Mouse (Mus musculus): ENCODE results near the gene Elovl5. TPM values are rescaled to one million over a fixed set of nuclear protein-coding genes. Genes with fewer than 3 reads are reported as not detected.

The Elovl5 gene
- total RNA-seq, 2 experiments from 2014 or later = 189 to 306 TPM

DNA sequence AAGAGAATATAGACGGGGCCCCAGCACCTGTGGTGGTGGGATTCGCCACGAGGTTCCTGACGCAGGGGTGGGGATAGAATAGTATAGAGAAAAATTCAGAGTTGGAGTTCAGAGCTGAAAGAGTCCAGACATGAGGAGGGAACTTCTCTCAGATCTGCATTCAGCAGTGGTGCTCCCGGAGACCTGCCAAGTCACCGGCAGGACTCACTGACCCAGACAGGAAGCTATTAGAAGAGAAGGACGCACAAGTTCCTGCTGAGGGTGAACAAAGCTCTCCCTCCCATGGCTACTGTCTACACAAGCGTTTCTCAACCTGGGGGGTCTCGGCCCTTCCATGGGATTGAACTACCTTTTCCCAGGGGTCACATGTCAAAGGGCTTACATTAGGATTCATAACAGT, 78.1 kb downstream of the Elovl5 start:
- DNase-seq = no peak

DNA sequence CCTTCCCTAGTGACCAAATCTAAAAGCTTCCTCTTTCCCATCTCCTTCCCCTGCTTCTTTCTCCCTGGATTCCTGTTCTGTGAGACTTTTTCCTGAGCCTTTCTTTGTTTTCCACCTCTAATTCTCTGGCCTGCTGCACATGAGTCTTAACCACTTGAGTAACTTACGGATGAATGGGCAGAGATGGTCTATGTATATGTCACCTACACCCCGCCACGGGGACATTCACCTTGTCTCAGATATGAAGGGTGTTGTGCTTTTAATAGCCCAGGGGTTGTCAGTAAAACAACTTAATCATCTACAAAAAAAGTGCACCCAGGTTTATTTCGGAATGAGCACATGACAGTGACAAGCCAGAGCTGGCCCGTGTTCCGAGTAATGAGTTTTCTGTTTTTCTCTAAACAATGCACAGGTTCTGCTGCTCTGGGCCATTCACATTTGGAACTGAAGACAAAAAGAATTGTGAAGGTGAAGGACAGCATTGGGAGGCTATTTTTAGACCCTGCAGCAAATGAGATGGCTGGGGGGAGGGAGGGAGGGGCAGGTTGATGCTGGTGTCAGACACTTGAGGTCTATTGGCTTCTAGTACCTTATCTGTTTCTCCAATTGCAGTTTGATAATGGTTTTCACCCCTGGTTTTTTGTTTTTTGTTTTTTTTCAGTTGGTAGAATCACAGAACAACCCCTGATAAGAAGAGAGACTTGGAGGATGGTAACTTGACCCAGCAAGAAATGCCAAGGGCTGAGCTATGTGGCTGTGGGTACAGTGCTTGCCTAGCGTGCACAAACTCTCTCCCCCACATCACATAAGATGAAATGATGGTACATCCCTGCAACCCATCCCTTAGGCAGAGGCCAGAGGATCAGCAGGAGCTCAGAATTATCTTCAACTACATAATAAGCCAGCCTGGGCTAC, 83.7 kb downstream of the Elovl5 start:
- no peak for DNase-seq

DNA sequence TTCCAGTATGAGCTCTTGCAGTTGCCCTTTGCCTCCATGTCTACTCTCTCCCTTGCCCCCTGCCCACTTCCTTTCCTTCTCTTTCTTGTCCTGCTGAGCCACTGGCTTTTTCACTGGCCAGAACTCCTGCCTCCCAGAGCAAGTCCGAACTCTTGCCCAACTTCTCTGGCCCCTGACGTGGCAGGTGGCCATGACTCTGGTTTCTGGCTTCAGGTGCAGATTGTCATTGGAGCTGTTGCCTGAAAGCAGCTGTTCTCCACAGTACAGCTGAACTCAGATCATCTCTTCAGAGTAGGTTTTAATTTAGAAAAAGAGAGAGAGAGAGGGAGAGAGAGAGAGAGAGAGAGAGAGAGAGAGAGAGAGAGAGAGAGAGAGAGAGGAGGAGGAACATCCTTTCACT, 86.1 kb downstream of the Elovl5 start:
- DNase-seq = peak; percentile 58

DNA sequence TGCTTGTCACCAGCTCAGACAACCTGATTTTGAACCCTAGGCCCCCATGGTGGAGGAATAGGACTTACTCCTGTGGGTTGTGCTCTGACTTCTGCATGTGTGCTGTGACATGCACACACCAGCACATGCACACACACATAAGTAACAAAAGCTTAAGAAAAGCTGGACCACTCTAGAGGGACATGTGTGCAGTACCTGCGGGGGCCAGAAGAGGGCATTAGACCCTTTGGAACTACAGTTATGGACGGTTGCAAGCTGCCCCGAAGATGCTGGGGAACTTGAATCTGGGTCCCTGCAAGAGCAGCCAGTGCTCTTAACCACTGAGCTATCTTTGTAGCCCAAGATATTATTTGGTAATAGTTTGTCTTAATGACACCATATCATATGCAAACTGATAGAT, 88.3 kb downstream of the Elovl5 start:
- peak; percentile 48 for DNase-seq

DNA sequence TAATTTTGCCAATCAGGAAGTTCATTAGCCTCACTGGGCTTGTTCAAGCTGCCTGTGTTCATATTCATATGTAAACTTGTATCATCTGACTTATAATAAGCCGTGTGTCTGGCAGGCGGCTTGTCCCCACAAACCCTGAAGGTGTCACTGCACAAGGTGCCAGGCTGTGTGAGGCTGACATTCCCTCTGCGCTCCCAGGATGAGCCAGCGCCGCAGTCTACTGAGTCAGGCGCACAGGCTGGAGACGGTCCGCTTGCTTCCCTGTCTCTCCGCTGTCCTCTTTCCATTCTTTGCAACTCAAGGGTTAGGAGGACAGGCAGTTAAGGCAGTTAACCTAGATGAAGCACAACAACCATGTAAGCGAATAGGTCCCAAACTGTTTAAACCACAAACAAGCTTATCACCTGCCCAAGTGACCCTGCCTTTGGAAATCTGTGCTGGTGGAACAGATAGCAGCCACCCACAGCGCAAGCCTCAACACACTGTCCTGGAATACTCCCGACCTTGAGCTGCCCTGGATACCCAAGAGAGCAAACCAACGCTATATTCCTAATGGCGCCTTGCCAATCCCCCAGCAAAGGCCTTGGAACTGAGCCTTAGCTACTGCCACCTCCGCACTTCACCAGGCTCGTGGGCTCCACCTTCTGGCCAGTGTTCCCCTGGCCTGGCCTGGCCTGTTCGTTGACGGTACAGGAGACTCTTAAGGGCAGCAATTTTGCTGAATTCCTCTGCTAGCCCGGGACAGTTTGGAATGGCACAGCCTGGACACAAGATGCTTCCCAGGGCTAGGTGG, 89.2 kb downstream of the Elovl5 start:
- DNase-seq = peak; percentile 96

DNA sequence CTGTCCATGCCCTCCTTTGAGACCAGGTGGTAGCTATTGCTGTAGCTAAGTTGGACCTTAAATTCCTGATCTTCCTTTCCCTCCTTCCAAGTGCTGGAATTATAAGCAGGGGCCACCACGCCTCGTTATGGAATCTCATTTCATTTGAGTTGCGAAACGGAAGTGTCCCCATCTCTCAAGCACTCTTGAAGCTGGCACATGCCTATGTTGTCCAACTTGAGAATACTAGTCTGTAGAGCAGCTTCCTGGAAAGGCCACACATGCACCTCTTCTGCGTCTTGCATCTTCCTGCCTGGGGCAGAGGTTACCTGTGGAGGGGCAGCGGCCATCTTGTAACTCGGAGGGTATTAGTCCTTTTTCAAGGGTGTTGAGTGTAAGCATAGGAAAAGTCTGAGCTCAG, 92.2 kb downstream of the Elovl5 start:
- DNase-seq = no peak

DNA sequence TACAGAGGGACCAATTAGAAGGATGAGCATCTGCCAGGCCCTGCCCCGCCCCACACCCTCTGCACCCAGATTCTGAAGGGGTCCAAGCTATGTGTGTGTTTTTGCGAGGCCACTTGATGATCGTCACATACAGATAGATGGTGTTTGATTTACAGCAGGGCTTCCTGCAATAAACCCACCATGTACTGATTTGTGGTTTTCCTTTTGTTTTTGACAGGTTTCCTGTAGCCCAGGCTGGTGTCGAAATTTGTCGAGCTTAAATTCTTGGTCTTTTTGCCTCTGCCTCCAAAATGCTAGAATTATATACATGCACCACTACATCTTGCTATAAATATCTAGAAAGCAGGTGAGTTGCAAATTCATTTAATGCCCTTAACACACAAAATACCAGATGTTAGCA, 93.0 kb downstream of the Elovl5 start:
- no peak for DNase-seq

DNA sequence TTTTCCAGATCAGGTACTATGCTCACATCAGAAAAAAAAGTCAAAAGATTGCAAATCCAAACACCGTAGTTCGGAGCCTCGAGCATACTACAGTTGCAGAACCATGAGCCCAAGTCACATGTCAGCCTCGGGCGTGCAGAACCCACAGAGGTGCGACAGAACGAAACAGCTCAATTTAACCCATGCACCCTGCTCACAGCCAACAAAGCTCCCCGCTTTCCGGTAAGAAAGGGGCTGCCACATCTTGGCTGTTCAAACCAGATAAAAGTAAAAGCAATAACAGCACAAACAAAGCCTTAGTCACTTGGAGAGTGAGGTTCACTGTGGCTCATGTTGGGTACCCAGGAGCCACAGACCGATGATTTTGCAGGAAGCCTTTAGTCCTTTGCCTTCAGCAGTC, 93.5 kb downstream of the Elovl5 start:
- no peak for DNase-seq

DNA sequence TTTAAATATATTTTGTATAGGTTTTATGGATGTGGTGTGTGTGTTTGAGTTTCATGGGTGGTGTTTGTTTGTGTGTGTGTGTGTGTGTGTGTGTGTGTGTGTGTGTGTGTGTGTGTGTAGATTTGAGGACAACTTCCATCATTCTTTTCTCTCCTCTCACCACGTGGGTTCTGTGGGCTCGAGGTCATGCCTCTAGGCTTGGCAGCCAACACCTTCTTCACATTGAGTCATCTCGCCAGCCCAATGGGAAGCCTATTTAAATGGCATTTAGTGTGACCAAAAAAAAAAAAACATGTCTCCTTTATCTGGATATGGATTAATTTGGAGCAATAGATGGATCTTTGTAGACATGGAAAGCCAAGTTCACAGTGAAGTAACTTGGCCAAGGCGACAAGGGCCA, 94.9 kb downstream of the Elovl5 start:
- DNase-seq = no peak

DNA sequence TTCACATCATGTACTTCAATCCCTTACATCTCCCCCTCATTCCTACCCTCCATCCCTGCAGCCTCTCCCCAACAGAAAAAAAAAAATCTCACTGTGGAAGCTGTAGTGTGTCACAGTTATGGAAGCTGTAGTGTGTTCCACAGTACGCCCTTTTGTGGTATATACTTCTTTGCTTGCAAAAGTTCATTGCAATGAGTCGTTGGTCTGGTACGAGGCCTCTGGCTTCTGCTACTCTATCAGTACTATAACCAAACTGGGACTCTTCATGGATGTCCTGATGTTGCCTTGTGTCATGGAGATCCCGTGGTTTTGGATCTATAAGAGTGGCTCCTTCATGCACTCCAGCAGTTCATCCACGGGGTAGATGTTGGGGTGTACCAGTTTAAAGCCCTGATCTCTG, 95.5 kb downstream of the Elovl5 start:
- no peak for DNase-seq

DNA sequence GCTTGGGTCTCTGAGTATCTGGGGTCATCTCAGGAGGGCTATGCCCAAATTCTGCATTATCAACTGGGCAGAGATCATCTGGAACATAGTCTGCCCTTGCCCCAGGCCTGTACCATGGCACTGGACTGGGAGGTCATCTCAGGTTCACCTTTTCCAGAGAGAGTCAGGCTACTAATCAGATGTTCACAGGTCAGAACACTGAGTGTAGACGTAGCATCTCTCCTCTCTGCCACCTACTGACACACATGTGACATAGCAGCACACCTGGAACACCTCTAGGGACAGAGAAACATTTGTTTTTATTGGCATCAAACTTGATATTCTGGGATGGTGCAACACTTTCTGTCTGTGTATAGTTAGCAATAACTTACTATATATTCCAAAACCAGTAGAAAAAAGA, 96.6 kb downstream of the Elovl5 start:
- no peak for DNase-seq

DNA sequence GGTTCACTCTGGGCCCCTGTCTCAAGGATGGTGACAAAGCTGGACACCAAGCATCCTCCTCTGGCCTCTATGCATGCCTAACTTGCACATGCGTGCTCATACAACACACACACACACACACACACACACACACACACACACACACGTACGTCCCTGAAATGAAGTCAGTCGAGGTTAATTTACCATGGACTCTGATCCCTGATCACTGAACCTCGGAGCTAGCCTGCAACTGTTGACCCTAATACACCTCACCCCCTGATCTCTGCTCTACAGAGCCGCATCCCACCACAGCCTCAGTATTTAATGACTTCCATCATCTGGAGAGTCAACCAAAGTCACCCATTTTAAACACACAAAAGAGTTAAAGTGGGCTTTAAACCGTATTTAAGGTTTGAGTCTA, 98.7 kb downstream of the Elovl5 start:
- DNase-seq = no peak

DNA sequence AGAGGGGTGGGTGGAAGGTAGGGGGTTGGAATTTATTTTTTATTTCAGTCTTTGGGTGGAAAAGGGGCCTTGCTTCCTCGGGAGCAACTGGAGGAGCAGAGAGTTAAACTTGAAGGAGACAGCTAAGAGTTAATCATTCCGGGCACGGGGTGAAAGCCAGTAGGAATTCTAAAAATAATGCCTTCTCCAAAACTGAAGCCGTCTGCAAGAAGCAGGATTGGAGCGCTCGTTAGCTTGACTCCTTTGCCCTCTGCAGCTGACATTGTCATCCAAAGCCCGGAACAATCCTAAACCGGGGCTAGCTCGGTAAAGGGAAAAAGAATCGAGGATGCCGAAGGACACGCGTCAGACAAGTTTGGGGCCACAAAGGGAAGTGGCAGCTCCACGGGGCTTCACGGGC, 99.1 kb downstream of the Elovl5 start:
- no peak for DNase-seq

DNA sequence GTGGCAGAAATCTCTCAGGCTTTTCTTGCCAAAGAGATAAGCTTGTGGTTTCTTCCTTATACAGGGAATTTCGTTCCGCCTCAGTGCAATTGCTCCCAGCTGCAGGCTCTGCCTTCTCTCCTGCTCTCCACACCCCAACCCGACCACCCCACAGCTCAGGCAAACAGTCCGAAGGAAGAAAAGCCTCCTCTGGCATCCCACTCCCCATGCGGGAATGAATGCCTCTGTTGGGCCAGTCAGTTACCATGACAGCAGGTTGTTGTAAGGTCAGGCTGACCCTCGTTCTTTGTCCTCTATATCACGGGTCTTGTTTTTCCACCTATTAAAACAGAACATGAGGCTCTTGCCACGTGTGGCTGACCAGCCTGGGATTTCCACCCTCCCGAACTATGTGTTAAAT, 104.1 kb downstream of the Elovl5 start:
- no peak for DNase-seq

DNA sequence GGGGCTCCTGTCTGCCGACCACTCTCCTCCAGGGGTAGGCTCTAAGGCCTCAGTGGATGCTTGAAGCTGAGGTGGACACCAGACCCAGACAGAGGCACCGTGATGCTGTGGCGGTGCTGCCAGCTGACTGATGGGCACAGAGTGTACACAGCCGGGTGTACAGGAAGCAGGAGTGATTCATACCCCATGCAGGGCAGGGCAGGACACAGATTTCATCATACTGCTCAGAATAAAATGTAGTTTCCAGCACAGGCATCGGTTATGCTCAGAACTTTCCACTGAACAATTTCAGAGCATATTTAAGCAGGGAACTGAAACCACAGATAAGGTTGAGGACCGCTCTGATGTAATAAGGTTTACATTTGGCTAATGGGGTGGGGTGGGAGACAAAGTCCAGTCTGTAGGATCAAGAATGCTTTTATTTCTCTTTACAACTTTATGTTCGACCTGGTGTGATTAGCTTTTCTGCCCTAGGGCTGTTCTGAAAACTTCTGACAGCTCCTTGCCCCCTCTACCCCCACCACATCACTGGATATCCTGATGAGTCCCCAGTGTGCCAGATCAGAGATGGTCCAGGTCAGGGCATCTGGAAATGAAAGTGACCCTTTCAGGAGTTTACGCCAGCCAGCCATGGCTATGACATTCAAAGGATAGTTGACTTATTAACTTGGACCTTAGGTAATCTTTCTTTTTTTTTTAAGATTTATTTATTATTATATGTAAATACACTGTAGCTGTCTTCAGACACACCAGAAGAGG, 105.2 kb downstream of the Elovl5 start:
- peak; percentile 46 for DNase-seq

DNA sequence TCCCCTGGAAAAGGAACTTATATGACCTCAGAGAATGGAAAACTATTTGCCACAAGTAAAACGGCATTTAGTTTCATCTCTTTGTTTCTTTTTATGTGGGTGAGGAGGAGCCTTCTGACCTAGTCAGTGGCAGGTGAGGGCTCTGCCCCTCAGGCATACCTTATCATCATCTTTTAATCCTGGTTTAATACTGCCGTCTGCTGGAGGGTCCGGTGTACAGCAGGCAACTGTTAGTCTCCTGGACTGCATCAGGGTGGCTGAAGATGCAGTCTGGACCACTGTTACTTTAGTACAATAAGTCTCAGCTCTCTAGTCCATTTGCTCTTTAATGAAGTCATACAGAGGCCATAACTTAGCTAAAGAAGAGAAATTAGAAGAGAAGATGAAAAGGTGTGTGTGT, 107.7 kb downstream of the Elovl5 start:
- peak; percentile 73 for DNase-seq

DNA sequence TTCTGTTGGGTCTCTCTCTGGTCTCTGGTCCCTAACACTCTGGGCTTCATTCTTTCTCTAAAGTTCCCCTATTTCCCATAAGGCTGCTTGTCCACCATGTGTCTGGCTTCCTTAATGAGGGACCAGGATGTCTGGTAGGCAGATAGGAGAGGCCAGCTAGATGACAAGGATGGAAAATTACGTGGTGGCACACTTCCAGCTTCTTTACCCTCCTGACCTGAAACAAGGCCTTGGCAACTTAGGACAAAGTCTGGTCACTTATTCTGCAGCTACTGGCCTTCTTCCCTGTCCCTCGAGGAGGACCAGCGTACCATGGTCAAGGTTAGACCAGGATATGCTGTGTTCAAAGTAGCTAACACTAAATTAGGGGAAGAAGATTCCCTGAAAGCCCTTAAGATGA, 109.9 kb downstream of the Elovl5 start:
- DNase-seq = peak; percentile 67

DNA sequence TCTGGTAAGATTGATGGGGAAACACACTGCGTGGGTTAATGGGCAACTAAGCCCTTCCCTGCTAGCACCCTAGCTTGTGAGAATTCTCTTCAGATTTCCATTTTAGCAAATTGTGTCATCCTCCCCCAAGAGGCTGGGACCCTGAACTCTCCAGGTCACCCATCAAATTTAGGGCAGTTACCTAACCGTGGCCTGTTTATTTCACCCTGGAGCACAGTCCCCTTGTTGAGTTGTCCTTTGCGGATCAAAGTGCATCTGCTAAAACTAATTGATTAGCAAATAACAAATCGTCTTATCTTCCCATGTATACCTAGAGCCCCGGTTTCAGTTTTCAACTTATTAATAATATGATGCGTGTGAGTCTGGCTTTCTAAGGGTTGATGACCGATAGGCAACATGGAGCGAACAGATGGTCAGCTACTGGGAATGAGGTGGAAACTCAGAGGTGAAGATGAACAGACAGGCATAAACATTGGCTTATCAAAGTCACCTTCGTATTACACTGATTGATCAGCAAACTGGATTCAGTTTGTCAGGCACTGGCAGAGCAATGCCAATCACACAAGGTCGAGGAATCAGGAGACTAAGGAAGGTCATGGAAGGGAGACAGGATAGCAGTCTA, 113.8 kb downstream of the Elovl5 start:
- DNase-seq = no peak

DNA sequence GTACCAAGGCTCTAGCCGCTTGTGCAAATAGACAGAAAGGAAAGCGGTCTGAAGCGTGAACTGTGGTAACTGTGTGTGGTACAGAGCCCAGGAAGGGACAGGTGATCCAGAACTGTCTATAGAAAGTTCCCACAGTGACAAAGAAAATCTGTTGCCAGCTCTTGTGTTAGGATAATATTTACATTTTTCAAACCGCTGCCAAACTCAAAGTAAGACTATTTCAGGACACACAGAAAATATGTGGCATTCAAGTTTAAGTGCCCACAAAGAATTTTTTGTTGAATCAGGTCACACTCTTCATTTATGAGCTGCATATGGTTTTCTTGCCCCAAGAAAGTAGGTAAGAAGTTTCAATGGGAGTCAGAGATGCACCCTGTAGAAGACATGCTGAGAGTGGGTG, 115.8 kb downstream of the Elovl5 start:
- DNase-seq = no peak

Measured in adrenal gland, postnatal 10 days (tissue).